Comparison of ENCODE assay signal across 17 mouse cellular contexts in the genomic region with DNA sequence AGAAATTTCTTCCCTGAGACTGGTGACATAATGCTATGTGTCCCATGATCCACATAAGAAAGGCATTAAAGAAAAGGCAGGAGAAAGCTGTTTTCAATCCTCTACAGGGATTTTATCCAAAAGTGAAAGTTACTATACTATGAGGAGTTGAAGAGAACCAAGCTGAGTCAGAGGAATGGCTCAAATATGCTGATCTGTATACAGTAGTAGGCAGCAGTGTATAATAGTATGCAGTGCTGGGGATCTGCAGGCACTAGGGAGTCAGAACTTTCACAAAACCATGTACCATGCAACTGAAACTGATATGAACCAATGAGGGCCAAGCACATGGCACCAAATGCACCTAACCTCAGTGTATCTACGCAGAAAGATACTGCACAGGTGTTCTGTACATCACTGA.
"Had no signal": no experiment of that assay in that cellular context is flagged by ENCODE, and none has a peak within 500 bp of the region (broad histone marks: within the 10 kb centered on the region; RNA-seq: fewer than 3 reads in every experiment).

No protein-coding gene starts in this region.

- H3K27ac ChIP-seq: intestine, embryonic 15.5 days; limb, embryonic 15.5 days; liver, embryonic 12.5 days; lung, embryonic 15.5 days; macrophage; midbrain, embryonic 10.5 days; midbrain, embryonic 15.5 days; neural tube, embryonic 12.5 days; stomach, embryonic 15.5 days had no signal

- H3K9ac ChIP-seq: intestine, embryonic 15.5 days; limb, embryonic 15.5 days; liver, embryonic 12.5 days; lung, embryonic 15.5 days; midbrain, embryonic 15.5 days; neural tube, embryonic 12.5 days; stomach, embryonic 15.5 days had no signal

- H3K4me3 ChIP-seq: intestine, embryonic 15.5 days; limb, embryonic 15.5 days; liver, embryonic 12.5 days; lung, embryonic 15.5 days; midbrain, embryonic 10.5 days; midbrain, embryonic 15.5 days; neural tube, embryonic 12.5 days; stomach, embryonic 15.5 days had no signal

- H3K9me3 ChIP-seq: intestine, embryonic 15.5 days; limb, embryonic 15.5 days; liver, embryonic 12.5 days; lung, embryonic 15.5 days; midbrain, embryonic 10.5 days; midbrain, embryonic 15.5 days; neural tube, embryonic 12.5 days; stomach, embryonic 15.5 days had no signal

- H3K4me2 ChIP-seq: intestine, embryonic 15.5 days; limb, embryonic 15.5 days; liver, embryonic 12.5 days; lung, embryonic 15.5 days; midbrain, embryonic 15.5 days; neural tube, embryonic 12.5 days; stomach, embryonic 15.5 days had no signal

- H3K4me1 ChIP-seq: intestine, embryonic 15.5 days; liver, embryonic 12.5 days; lung, embryonic 15.5 days; midbrain, embryonic 10.5 days; midbrain, embryonic 15.5 days; neural tube, embryonic 12.5 days; stomach, embryonic 15.5 days had no signal

- DNase-seq: kidney, adult 18-20 months; kidney, postnatal 25 days; layer of hippocampus, adult 9-11 months; layer of hippocampus, postnatal 36 days; lung, postnatal 14 days; right cerebral cortex, postnatal 4 days; spleen, adult 18-20 months; thymus, postnatal 4 days had no signal

- H3K36me3 ChIP-seq: intestine, embryonic 15.5 days; limb, embryonic 15.5 days; liver, embryonic 12.5 days; lung, embryonic 15.5 days; midbrain, embryonic 10.5 days; midbrain, embryonic 15.5 days; neural tube, embryonic 12.5 days; stomach, embryonic 15.5 days had no signal

- ATAC-seq: intestine, embryonic 15.5 days; liver, embryonic 12.5 days; midbrain, embryonic 15.5 days had no signal

- H3K27me3 ChIP-seq: intestine, embryonic 15.5 days; limb, embryonic 15.5 days; liver, embryonic 12.5 days; lung, embryonic 15.5 days; midbrain, embryonic 15.5 days; neural tube, embryonic 12.5 days; stomach, embryonic 15.5 days had no signal
